Mouse (Mus musculus) gastrocnemius, postnatal 4 days (tissue): ENCODE measurements at regions not wholly inside any gene's neighbourhood (a gene's known extent, or its start where the extent isn't known, plus 50 kb on each side); places are given as distances from the start of the nearest gene placed in this dataset.

Experiments
- DNase-seq, 2 experiments: peaks; one replicate each; pipeline ENCODE4 v3.0.0; 2021 to 2022; ENCODE audit warnings: low spot score in 2 of 2, mixed read lengths in 2 of 2

GRCm38 (mm10) chr5:119057813-119058212 is 497.3 kb downstream of the Med13l start:
- DNase-seq, result no peak

- no peak for DNase-seq
Measured at GRCm38 (mm10) chr5:119058231-119058851, 497.9 kb downstream of the Med13l start.

- no peak for DNase-seq
Measured at GRCm38 (mm10) chr5:119059223-119059622, 498.7 kb downstream of the Med13l start.

- no peak for DNase-seq
Measured at GRCm38 (mm10) chr5:119060886-119061285, 500.4 kb downstream of the Med13l start.

GRCm38 (mm10) chr5:119062478-119062877 is 502.0 kb downstream of the Med13l start:
- no peak for DNase-seq

- no peak for DNase-seq
Measured at GRCm38 (mm10) chr5:119066666-119067065, 506.2 kb downstream of the Med13l start.

- no peak for DNase-seq
Measured at GRCm38 (mm10) chr5:119069765-119070333, 509.4 kb downstream of the Med13l start.

GRCm38 (mm10) chr5:119072712-119073111 is 512.2 kb downstream of the Med13l start:
- DNase-seq, result no peak

- no peak for DNase-seq
Measured at GRCm38 (mm10) chr5:119080747-119081146, 520.3 kb downstream of the Med13l start.

- DNase-seq, result no peak
Measured at GRCm38 (mm10) chr5:119082895-119083294, 522.4 kb downstream of the Med13l start.

GRCm38 (mm10) chr5:119097576-119098193 is 537.2 kb downstream of the Med13l start:
- no peak for DNase-seq

GRCm38 (mm10) chr5:119099817-119100216 is 539.3 kb downstream of the Med13l start:
- no peak for DNase-seq

- no peak for DNase-seq
Measured at GRCm38 (mm10) chr5:119103503-119103902, 543.0 kb downstream of the Med13l start.

GRCm38 (mm10) chr5:119107898-119108297 is 547.4 kb downstream of the Med13l start:
- no peak for DNase-seq

GRCm38 (mm10) chr5:119109501-119109900 is 549.0 kb downstream of the Med13l start:
- DNase-seq, result no peak

- no peak for DNase-seq
Measured at GRCm38 (mm10) chr5:119114074-119114473, 553.6 kb downstream of the Med13l start.

GRCm38 (mm10) chr5:119125745-119126144 is 544.7 kb upstream of the Tbx3 start:
- no peak for DNase-seq

GRCm38 (mm10) chr5:119130176-119130575 is 540.3 kb upstream of the Tbx3 start:
- DNase-seq, result no peak

- DNase-seq, result no peak
Measured at GRCm38 (mm10) chr5:119131461-119131860, 539.0 kb upstream of the Tbx3 start.

GRCm38 (mm10) chr5:119133378-119133777 is 537.1 kb upstream of the Tbx3 start:
- DNase-seq, result no peak

- DNase-seq, result no peak
Measured at GRCm38 (mm10) chr5:119136916-119137315, 533.6 kb upstream of the Tbx3 start.

- DNase-seq, result no peak
Measured at GRCm38 (mm10) chr5:119137409-119137808, 533.1 kb upstream of the Tbx3 start.

GRCm38 (mm10) chr5:119137821-119138221 is 532.6 kb upstream of the Tbx3 start:
- DNase-seq, result peak in 1 of 2 experiments; percentile 18
